Mouse (Mus musculus) embryonic facial prominence, embryonic 15.5 days (tissue): ENCODE results near the gene Cspg4. TPM values are rescaled to one million over a fixed set of nuclear protein-coding genes. Genes with fewer than 3 reads are reported as not detected.

Experiments used
- ATAC-seq: fragments of 200-750 bp; cut with Nextera tagmentation; 2 replicates; pipeline ENCODE4 v1.8.0; 2017; ENCODE audit warnings: low read depth, moderate TSS enrichment; ENCODE audit not compliant: insufficient number of reproducible peaks, low FRiP score, low TSS enrichment
- H3K27ac ChIP-seq: fragments of 300-500 bp; sonication (generic); replicated peaks from 2 replicates; pipeline ENCODE4 v1.5.1; 2015; ENCODE audit warnings: mild to moderate bottlenecking, inconsistent platforms
- H3K27me3 ChIP-seq: fragments of 300-500 bp; sonication (generic); 2 replicates; pipeline ENCODE4 v1.6.1; 2015; ENCODE audit warnings: inconsistent platforms
- H3K36me3 ChIP-seq: fragments of 300-500 bp; sonication (generic); 2 replicates; pipeline ENCODE4 v1.6.1; 2015; ENCODE audit warnings: mild to moderate bottlenecking, inconsistent platforms
- H3K4me1 ChIP-seq: fragments of 300-500 bp; sonication (generic); 2 replicates; pipeline ENCODE4 v1.6.1; 2015; ENCODE audit warnings: inconsistent platforms
- H3K4me2 ChIP-seq: fragments of 300-500 bp; sonication (generic); replicated peaks from 2 replicates; pipeline ENCODE4 v1.6.1; 2015; ENCODE audit warnings: mild to moderate bottlenecking, inconsistent platforms
- H3K4me3 ChIP-seq: fragments of 300-500 bp; sonication (generic); replicated peaks from 2 replicates; pipeline ENCODE4 v1.5.1; 2015; ENCODE audit warnings: mild to moderate bottlenecking, inconsistent platforms
- H3K9ac ChIP-seq: fragments of 300-500 bp; sonication (generic); 2 replicates; pipeline ENCODE4 v1.6.1; 2015; ENCODE audit warnings: inconsistent platforms
- H3K9me3 ChIP-seq: fragments of 300-500 bp; sonication (generic); replicated peaks from 2 replicates; pipeline ENCODE4 v1.6.1; 2016; ENCODE audit warnings: inconsistent platforms
- WGBS: fragments of 180-500 bp; shearing (Covaris S2); methylation state at CpG from one replicate; pipeline ENCODE4 v1.1.7; 2015; 5-methylcytosine and 5-hydroxymethylcytosine counted together
- polyA plus RNA-seq: library from polyadenylated mRNA; unstranded; fragments of >200 nt; fragmentation: Nextera tagmentation; extraction: Ambion mirVana; gene quantifications from 2 replicates; pipeline ENCODE4 v1.2.1, GENCODE M21; 2015

Gene Cspg4
- polyA plus RNA-seq, 1 experiment from 2014 or later: 31.2 TPM

GRCm38 (mm10) chr9:56911017-56911416 lies 46.2 kb downstream of the Cspg4 start:
- Histone ChIP-seq H3K27ac (no peak overlapping the region), H3K27me3 (no peaks in the 10 kb centered on the region), H3K9ac (no peak overlapping the region), H3K36me3 (peaks cover 8% of the 10 kb centered on the region), H3K4me3 (no peak overlapping the region), H3K4me2 (no peak overlapping the region), H3K9me3 (no peaks in the 10 kb centered on the region), H3K4me1 (peaks cover 14% of the 10 kb centered on the region)
- ATAC-seq: no peak
- WGBS: 40% methylated on average over 1 of the region's 1 CpGs

GRCm38 (mm10) chr9:56913991-56914390 lies 49.2 kb downstream of the Cspg4 start:
- Histone ChIP-seq H3K9ac (no peak overlapping the region), H3K36me3 (peaks cover 36% of the 10 kb centered on the region), H3K9me3 (no peaks in the 10 kb centered on the region), H3K27me3 (no peaks in the 10 kb centered on the region), H3K4me2 (no peak overlapping the region), H3K27ac (0 out of 2 replicates have a peak overlapping the region, but pooled peaks have one; percentile 52), H3K4me1 (peaks cover 14% of the 10 kb centered on the region), H3K4me3 (no peak overlapping the region)
- ATAC-seq: peak; percentile 75
- 53% methylated on average over 9 of the region's 9 CpGs for WGBS

GRCm38 (mm10) chr9:56915116-56915515 lies 50.3 kb downstream of the Cspg4 start:
- 63% methylated on average over 1 of the region's 1 CpGs for WGBS
- H3K4me3 ChIP-seq: no peak overlapping the region
- ATAC-seq: no peak; the same call in 1 of the 2 replicates
- H3K27me3 ChIP-seq: no peaks in the 10 kb centered on the region
- no peak overlapping the region for H3K9ac ChIP-seq
- no peaks in the 10 kb centered on the region for H3K9me3 ChIP-seq
- H3K4me2 ChIP-seq: no peak overlapping the region
- peaks cover 14% of the 10 kb centered on the region for H3K4me1 ChIP-seq
- peaks cover 42% of the 10 kb centered on the region for H3K36me3 ChIP-seq
- peak overlapping the region; percentile 11; the same call in 1 of the 2 replicates for H3K27ac ChIP-seq

GRCm38 (mm10) chr9:56915695-56916410 lies 51.0 kb downstream of the Cspg4 start:
- Histone ChIP-seq H3K27me3 (no peaks in the 10 kb centered on the region), H3K4me2 (no peak overlapping the region), H3K4me1 (peaks cover 14% of the 10 kb centered on the region), H3K9ac (no peak overlapping the region), H3K36me3 (peaks cover 44% of the 10 kb centered on the region), H3K27ac (0 out of 2 replicates have a peak overlapping the region, but pooled peaks have one; percentile 11), H3K4me3 (no peak overlapping the region), H3K9me3 (no peaks in the 10 kb centered on the region)
- ATAC-seq: no peak
- WGBS: 64% methylated on average over 5 of the region's 5 CpGs

GRCm38 (mm10) chr9:56917131-56917530 lies 52.3 kb downstream of the Cspg4 start:
- peaks cover 14% of the 10 kb centered on the region for H3K4me1 ChIP-seq
- peaks cover 55% of the 10 kb centered on the region for H3K36me3 ChIP-seq
- no peak for ATAC-seq
- no peaks in the 10 kb centered on the region for H3K27me3 ChIP-seq
- H3K9me3 ChIP-seq: no peaks in the 10 kb centered on the region
- no peak overlapping the region for H3K27ac ChIP-seq
- H3K4me2 ChIP-seq: no peak overlapping the region
- H3K4me3 ChIP-seq: no peak overlapping the region
- H3K9ac ChIP-seq: no peak overlapping the region
- 67% methylated on average over 2 of the region's 2 CpGs for WGBS

- Histone ChIP-seq H3K4me3 (no peak overlapping the region), H3K27ac (peak overlapping the region; percentile 39; the same call in 1 of the 2 replicates), H3K36me3 (peaks cover 58% of the 10 kb centered on the region), H3K4me2 (no peak overlapping the region), H3K9me3 (no peaks in the 10 kb centered on the region), H3K4me1 (peaks cover 22% of the 10 kb centered on the region), H3K27me3 (no peaks in the 10 kb centered on the region), H3K9ac (no peak overlapping the region)
- ATAC-seq: no peak
- WGBS: 88% methylated on average over 13 of the region's 13 CpGs
Observed at GRCm38 (mm10) chr9:56918466-56918865, 53.6 kb downstream of the Cspg4 start.

GRCm38 (mm10) chr9:56922746-56923145 lies 57.9 kb downstream of the Cspg4 start:
- H3K4me3 ChIP-seq: 0 out of 2 replicates have a peak overlapping the region, but pooled peaks have one; percentile 40
- H3K36me3 ChIP-seq: peaks cover 33% of the 10 kb centered on the region
- H3K27me3 ChIP-seq: no peaks in the 10 kb centered on the region
- ATAC-seq: no peak
- H3K4me1 ChIP-seq: peaks cover 49% of the 10 kb centered on the region
- peak overlapping the region; percentile 84; the same call in 1 of the 2 replicates for H3K4me2 ChIP-seq
- 0 out of 2 replicates have a peak overlapping the region, but pooled peaks have one; percentile 73 for H3K27ac ChIP-seq
- WGBS: 85% methylated on average over 4 of the region's 4 CpGs
- H3K9ac ChIP-seq: no peak overlapping the region
- H3K9me3 ChIP-seq: no peaks in the 10 kb centered on the region

GRCm38 (mm10) chr9:56923841-56924650 lies 59.2 kb downstream of the Cspg4 start:
- Histone ChIP-seq H3K9ac (peak overlapping the region; percentile 33; the same call in 1 of the 2 replicates), H3K4me1 (peaks cover 55% of the 10 kb centered on the region), H3K4me3 (peak overlapping the region; percentile 40), H3K27me3 (no peaks in the 10 kb centered on the region), H3K9me3 (no peaks in the 10 kb centered on the region), H3K27ac (peak overlapping the region; percentile 73), H3K36me3 (peaks cover 21% of the 10 kb centered on the region), H3K4me2 (peak overlapping the region; percentile 84)
- ATAC-seq: no peak
- 45% methylated on average over 8 of the region's 8 CpGs for WGBS

GRCm38 (mm10) chr9:56924651-56925027 lies 59.8 kb downstream of the Cspg4 start:
- peaks cover 55% of the 10 kb centered on the region for H3K4me1 ChIP-seq
- no peaks in the 10 kb centered on the region for H3K27me3 ChIP-seq
- H3K36me3 ChIP-seq: peaks cover 20% of the 10 kb centered on the region
- peak overlapping the region; percentile 40 for H3K4me3 ChIP-seq
- 0 out of 2 replicates have a peak, but pooled peaks have one; percentile 32 for ATAC-seq
- H3K9ac ChIP-seq: peak overlapping the region; percentile 33
- H3K4me2 ChIP-seq: peak overlapping the region; percentile 84
- 9% methylated on average over 7 of the region's 7 CpGs for WGBS
- H3K27ac ChIP-seq: peak overlapping the region; percentile 73
- H3K9me3 ChIP-seq: no peaks in the 10 kb centered on the region

- Histone ChIP-seq H3K9me3 (no peaks in the 10 kb centered on the region), H3K27me3 (no peaks in the 10 kb centered on the region), H3K36me3 (peaks cover 14% of the 10 kb centered on the region), H3K4me2 (peak overlapping the region; percentile 84), H3K4me1 (peaks cover 55% of the 10 kb centered on the region), H3K27ac (peak overlapping the region; percentile 73), H3K4me3 (peak overlapping the region; percentile 40), H3K9ac (peak overlapping the region; percentile 33; the same call in 1 of the 2 replicates)
- WGBS: 88% methylated on average over 26 of the region's 26 CpGs
- ATAC-seq: no peak
Observed at GRCm38 (mm10) chr9:56925291-56926024, 60.6 kb downstream of the Cspg4 start.

- peaks cover 13% of the 10 kb centered on the region for H3K36me3 ChIP-seq
- peaks cover 55% of the 10 kb centered on the region for H3K4me1 ChIP-seq
- H3K4me2 ChIP-seq: peak overlapping the region; percentile 84
- ATAC-seq: no peak
- WGBS: 94% methylated on average over 10 of the region's 10 CpGs
- H3K27ac ChIP-seq: no peak overlapping the region
- no peaks in the 10 kb centered on the region for H3K27me3 ChIP-seq
- H3K4me3 ChIP-seq: peak overlapping the region; percentile 76; the same call in 1 of the 2 replicates
- H3K9me3 ChIP-seq: no peaks in the 10 kb centered on the region
- no peak overlapping the region for H3K9ac ChIP-seq
Observed at GRCm38 (mm10) chr9:56926025-56926360, 61.2 kb downstream of the Cspg4 start.
